Mouse (Mus musculus): ENCODE measurements around the gene Plcl1.

Plcl1 gene

DNA sequence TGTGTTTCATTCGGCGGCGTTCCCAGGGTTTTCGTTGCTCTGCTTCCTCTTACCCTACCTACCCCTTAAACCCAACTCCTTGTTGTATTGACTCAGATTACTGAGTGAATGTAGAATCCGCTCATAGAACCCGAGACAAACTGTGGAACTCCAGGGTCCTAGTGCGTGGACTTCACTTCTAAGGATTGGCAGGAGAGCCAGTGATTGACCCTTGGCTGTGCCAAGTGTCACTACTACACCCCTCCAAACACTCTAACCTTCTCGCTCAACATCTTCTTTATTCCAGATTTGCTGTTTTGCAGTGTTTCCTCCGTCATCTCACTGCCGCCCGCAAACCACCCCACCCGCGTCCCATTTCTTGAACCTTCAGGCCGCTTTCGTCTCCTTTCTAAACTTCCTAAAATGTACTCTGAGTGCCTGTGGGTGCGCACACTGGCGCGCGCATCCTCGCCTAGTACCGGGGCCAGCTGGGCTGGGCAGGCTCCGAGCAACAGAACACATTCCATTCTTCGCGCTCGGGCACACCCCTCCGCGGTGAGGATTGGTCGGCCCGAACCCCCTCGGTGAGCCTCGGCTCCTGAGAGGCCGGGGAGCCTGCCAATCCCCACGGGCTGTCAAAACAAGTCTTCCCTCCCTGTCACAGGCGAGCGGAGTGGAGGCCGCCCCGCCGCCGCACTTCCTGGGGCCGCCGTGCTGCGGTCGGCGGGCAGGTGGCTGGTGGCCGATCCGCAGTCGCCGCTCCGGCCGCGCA, at the start of gene Plcl1:
Gene Plcl1, plus strand, starts transcription at position 650 of the 751 bp plus-strand sequence.
- CTCF ChIA-PET: interaction anchor here in 3 of 4 experiments (0.5 to 2.8 kb wide), 7 partner anchors 81 to 469 kb away, joined by 3 to 14 read pairs (median 7); no protein-coding TSS in a partner anchor
- POLR2A ChIA-PET: interaction anchor here in 1 of 4 experiments (0.6 kb wide), 1 partner anchor 1550 kb away, joined by 5 read pairs; no protein-coding TSS in a partner anchor

DNA sequence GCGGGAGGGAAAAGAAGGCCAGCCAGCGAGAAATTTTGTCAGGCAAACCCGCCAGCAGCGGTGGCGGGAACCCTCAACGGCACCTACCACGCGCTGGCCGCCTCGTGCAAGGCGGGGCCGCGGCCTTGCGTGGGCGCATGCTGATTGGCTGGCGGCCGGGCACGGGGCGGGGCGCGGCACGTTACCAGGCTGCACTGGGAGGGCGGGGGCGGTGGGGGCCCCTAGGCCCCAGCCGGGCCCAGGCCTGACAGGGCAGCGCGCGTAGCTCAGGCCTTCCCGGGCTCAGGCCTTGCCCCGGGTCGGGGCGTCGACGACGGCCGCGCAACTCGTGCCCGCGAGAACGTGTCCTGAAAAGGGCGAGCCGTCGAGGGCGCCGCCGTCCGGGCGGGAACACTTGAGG, 43.1 kb upstream of the Plcl1 start:
- CTCF ChIA-PET: interaction anchor here in 3 of 4 experiments (0.6 to 2.6 kb wide), 21 partner anchors 11 to 551 kb away, joined by 3 to 16 read pairs (median 5); no protein-coding TSS in a partner anchor
- POLR2A ChIA-PET: interaction anchor here in 3 of 4 experiments (1.0 to 1.8 kb wide), 4 partner anchors 18 to 162 kb away, joined by 3 to 4 read pairs (median 3); no protein-coding TSS in a partner anchor

DNA sequence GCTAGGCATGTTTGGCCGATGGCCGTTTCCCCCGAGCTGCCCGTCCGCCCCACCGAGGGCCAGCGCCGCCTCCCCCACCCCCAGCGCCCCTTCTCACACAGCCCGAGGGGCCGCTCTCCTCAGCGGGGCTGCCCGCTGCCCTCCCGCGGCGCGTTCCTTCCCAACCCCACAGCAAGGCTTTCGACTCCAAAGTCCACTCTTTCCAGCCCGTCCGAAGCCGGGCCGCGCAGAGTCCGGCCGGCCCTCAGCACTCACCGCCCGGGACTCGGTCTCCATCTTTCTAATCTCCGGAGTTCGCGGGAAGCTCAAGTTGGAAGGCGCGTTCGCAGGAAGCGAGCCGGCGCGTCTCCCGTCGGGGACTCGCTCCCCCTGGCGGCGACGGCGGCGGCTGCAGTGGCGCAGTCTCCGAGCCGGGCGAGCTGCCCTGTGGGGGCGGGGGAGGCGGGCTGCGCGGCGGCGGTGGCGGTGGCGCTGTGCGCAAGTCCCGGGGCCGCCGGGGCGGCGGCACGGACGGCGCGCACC, 42.6 kb upstream of the Plcl1 start, which contains the start of gene Boll:
Gene Boll, minus strand, starts transcription at position 426 of the 522 bp plus-strand sequence.
- POLR2A ChIA-PET: interaction anchor here in 3 of 4 experiments (1.0 to 1.8 kb wide), 6 partner anchors 10 to 163 kb away, joined by 3 to 4 read pairs (median 3); no protein-coding TSS in a partner anchor
- CTCF ChIA-PET: interaction anchor here in 3 of 4 experiments (0.5 to 2.6 kb wide), 27 partner anchors 12 to 551 kb away, joined by 3 to 16 read pairs (median 4); partner anchors contain the start of gene Coq10b (in 1 of the 3)

DNA sequence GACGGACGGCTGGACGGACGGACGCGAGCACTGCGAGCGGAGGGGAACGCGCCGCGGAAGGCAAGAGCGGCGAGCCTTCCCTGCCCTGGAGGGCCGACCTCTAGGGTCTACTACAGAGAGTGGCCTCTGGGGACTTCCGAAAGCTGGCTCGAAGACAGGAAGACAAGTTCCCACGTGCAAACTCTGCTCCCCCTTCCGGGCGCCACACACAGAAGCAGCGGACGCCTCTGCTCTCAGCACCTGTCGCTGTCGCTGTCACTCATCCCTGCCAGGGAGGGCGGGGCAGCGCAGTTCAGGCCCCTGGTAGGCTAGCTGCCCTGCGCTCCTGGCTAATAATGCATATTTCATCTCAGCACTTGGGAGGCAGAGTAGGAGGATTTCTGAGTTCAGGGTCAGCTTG, 42.1 kb upstream of the Plcl1 start:
- CTCF ChIA-PET: interaction anchor here in 3 of 4 experiments (0.5 to 2.6 kb wide), 27 partner anchors 12 to 511 kb away, joined by 3 to 16 read pairs (median 4); partner anchors contain the start of gene Coq10b (in 1 of the 3)
- POLR2A ChIA-PET: interaction anchor here in 3 of 4 experiments (1.0 to 1.8 kb wide), 6 partner anchors 10 to 163 kb away, joined by 3 to 4 read pairs (median 3); no protein-coding TSS in a partner anchor

DNA sequence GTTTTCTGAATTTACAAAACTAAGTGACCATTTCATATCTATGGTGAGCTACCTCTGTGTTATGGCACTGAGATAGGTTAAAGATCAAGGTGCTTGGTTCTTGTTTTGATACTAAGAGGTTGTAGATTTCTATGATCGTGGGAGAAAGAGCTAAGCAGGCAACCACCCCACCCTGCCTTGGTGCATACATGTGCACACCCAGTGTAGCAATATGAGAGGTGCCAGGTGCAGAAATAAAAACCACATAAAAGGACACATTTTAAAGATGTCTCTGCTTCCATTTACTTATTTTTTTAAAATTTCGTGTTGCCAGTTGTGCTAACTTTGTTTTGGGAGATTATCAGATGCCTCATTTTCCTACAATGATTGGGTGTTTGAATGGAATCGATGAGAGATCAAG, 33.1 kb upstream of the Plcl1 start:
- ChIA-PET POLR2A (no interaction called here), CTCF (interaction anchor here in 1 of 4 experiments (1.1 kb wide), 1 partner anchor 466 kb away, joined by 3 read pairs; no protein-coding TSS in a partner anchor)

DNA sequence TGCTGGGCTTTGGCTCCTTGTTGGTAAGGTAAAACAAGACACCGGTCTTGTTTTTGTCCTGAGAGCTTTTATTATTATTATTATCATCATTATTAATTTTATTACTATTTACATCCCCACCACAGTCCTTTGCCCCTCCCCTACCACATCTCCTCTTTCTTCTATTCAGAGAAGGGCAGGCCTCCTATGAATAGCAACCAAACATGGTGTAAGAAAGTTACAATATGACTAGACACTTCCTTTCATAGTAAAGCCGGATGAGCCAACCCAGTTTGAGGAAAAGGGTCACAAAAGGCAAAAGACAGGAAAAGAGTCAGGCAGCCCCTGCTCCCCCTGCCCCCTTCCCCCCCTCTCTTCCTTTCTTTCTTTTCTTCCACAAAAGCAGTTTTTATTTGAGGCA, 25.2 kb upstream of the Plcl1 start:
- ChIA-PET POLR2A (interaction anchor here in 1 of 4 experiments (0.6 kb wide), 1 partner anchor 80 kb away, joined by 3 read pairs; no protein-coding TSS in a partner anchor), CTCF (interaction anchor here in 2 of 4 experiments (0.6 to 1.2 kb wide), 4 partner anchors 24 to 141 kb away, joined by 3 to 5 read pairs (median 4); no protein-coding TSS in a partner anchor)

DNA sequence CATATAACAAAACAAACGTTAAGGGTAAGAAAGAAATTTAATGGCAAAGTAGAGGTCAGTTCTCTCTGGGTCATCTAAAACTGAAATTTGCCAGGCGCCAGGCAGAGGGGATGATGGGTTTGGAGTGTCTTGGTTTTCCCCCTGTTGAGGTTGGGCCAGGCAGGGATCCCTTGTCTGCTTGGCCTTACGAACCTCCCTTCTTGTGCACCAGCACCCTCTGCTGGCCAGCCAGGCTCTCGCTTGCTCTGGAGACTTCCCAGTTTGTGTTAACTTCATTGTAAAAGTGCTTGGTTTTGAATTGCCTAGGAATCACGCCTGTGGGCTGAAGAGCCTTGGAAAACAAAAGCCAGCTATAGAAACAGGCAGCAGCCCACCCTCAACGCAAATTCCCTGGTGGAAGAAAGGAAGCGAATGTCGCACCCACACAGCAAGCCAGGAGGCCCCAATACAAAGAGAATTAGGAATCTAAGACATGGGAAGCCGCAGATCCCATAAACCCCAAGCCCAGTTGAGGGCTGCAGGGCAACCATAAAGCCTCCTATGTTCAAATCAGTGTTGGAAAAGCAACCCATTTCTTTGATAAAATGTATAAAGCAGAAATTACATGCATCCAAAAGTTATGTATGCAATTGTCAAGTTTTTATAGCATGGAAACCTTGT, 22.5 kb upstream of the Plcl1 start:
- CTCF ChIA-PET: interaction anchor here in 3 of 4 experiments (0.6 to 2.0 kb wide), 12 partner anchors 15 to 1227 kb away, joined by 3 to 9 read pairs (median 3); partner anchors contain the start of gene Boll (in 1 of the 3)
- POLR2A ChIA-PET: no interaction called here

DNA sequence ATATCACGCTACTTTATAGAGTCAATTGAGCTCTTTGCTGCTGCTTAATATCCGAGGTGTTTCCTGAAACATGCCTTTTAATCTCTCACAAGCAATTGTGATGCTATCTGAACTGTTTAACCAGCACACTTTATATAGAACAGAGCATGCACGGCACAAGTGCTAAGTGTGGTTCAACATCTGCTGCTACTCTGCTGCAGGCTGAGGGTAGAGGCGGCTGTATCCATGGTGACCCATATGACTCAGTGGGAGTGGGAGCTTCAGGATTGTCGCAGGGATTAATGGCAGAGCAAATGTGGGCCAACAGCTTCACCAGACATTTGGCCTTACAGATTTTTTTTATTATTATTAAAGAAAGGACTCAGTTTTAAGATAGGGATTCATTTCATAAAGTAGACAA, 5.8 kb upstream of the Plcl1 start:
- ChIA-PET POLR2A (no interaction called here), CTCF (interaction anchor here in 1 of 4 experiments (0.7 kb wide), 1 partner anchor 157 kb away, joined by 3 read pairs; no protein-coding TSS in a partner anchor)

DNA sequence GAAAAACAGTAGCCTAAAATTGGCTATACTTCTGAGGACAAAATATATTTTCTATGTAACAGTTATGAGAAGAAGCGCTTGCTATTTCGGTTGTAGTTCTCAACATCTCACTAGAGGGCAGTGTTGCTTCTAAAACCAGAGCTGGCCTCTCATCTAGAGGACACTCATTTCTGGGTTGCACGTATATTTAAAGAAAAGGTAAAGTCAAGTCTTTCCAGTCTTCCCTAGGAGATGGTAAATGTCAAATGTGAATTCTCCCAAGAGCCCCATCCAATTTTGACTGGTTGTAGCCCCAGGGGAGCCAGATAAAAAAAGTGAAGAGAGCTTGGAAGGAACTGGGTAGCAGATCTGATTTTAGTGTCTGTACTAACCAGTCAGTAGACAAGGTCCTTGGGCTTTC, 1.3 kb upstream of the Plcl1 start:
- CTCF ChIA-PET: interaction anchor here (0.6 to 2.8 kb wide), 21 partner anchors 23 to 1989 kb away, joined by 3 to 14 read pairs (median 4); partner anchors contain the start of gene Boll (in 1 of the 4)
- POLR2A ChIA-PET: interaction anchor here in 1 of 4 experiments (0.9 kb wide), 1 partner anchor 82 kb away, joined by 3 read pairs; no protein-coding TSS in a partner anchor

DNA sequence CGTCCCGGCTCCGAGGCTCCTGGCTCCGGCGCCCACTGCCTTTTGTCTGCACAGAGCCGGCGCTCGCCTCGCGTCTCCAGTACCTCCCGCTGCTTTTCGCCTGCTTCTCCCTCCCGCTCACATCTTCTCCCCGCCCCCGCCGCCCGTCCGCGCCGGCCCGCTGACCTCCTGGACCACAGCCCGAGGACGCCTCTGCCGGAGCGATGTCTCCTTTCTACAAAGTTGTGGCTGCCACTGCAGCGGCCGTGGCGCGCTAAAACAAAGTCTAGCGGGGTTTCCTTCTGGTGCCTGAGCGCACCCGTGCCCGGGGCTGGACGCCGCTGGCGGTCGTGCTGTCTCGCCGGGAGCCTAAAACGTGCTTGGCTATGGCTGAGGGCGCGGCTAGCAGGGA, 297 bp downstream of the Plcl1 start:
- POLR2A ChIA-PET: no interaction called here
- CTCF ChIA-PET: interaction anchor here in 3 of 4 experiments (0.5 to 2.8 kb wide), 3 partner anchors 171 to 468 kb away, joined by 3 to 14 read pairs (median 7); no protein-coding TSS in a partner anchor

DNA sequence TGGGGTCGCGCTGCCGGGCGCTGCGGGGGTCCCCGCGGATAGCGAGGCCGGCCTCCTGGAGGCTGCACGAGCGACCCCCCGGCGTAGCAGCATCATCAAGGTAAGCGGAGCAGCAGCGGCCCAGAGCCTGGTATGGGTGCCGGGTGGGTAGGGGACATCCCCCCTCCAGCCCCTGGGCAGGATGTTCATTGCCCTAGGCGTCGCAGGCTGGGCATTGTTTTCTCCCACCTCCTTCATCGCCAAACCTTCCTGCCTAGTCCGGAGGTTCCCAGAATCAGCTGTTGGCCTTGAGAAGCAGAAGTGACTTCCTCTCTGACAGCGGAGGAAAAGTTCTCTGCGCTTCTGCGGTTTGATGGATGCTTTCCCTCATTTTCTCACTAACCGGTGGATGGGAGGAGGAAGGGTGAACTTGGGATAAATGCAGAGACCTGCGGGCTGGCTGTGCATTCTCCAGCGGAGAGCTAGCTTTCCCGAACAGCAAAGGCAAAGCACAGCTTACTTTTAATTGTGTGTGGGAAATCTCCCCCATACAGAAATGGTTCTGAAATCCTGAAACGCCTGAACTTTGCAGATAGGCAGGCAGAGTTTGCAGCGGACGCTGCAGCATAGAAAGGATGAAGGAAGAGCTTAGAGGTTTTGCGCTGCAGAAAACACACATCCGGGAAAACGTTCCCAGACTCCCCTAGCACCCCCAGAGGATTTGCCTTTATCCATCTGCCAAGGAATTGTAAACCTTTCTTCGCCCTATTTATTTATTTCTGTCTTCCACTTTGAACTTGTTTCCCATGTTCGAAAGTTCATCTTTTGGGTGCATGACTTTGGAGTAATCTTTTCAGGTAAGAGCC, 1.0 kb downstream of the Plcl1 start:
- CTCF ChIA-PET: interaction anchor here in 3 of 4 experiments (0.6 to 1.0 kb wide), 3 partner anchors 37 to 432 kb away, joined by 3 read pairs; no protein-coding TSS in a partner anchor

DNA sequence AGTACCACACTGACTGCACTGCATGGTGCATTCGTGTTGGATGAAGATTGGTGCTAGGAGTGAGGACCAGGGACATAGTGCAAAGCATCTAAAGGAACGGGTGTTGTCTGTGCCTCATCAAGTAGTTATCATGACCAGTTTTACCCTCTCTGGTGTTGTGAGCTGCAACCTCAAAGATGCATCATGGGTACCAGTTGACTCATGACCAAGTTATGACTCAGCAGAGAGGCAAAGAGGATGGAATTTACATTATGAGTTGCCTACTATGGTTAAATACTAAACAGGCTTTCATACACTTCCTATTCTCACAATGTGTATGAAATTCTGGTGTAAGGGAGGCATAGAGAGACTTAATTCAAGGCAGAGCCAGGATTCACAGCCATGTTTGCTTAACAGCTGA, 4.9 kb downstream of the Plcl1 start:
- CTCF ChIA-PET: interaction anchor here in 1 of 4 experiments (0.6 kb wide), 1 partner anchor 15 kb away, joined by 3 read pairs; no protein-coding TSS in a partner anchor

More for the DNA sequence above, 1.0 kb downstream of the Plcl1 start:
- POLR2A ChIA-PET: interaction anchor here in 1 of 4 experiments (0.6 kb wide), 1 partner anchor 180 kb away, joined by 6 read pairs; no protein-coding TSS in a partner anchor

DNA sequence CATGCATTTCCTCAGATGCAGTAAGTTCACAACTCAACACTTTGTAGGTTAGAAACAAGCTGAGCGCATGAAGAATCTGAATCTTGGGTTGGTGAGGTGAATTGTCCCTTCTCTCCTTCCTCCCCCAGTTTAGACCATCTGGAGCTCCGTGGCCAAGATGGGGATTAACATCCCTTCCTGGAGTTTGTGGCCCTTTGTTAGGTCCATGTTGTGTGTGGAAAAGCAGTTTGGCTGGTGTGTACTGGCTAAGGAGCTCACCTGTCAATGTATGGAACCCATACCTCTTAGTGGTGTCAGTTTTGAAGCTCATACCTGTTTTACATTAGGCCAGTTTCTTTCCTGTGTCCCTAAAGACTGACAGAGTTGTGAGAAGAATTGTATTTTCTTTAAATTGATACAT, 5.4 kb downstream of the Plcl1 start:
- ChIA-PET CTCF (interaction anchor here in 1 of 4 experiments (0.6 kb wide), 1 partner anchor 16 kb away, joined by 3 read pairs; no protein-coding TSS in a partner anchor), POLR2A (no interaction called here)

More for the DNA sequence above, 4.9 kb downstream of the Plcl1 start:
- POLR2A ChIA-PET: no interaction called here

DNA sequence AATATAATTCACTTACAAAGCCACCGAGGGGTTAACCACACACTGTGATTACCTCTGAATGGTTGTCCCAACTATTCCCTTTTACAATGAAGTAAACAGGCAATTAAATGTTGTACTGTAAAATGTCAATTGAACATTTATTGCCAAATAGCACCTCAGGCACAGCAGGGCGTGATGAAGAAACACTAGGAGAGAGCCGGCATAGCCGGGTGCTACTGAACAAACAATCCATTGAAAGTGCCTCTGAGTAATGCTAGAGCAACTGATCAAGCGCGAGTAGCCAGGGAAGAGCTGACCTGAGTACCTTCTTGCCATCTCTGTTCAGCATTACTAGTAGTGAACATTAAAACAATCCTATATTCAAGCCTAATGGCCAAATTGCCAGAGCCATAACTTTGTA, 6.8 kb downstream of the Plcl1 start:
- ChIA-PET CTCF (no interaction called here), POLR2A (no interaction called here)

DNA sequence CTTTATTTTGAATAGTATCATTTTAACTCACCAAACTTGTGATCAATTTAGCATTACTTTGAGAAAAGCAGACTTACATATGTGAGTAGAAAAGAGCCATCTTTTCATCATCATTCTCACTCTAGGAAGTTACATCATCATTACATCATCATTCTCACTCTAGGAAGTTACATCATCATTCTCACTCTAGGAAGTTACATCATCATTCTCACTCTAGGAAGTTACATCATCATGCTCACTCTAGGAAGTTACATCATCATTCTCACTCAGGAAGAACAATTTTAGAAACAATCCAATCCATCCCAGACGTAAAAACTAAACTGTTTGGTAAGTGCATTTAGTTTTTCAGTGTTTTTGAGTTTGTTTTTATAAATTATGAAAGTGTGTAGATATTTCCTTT, 7.8 kb downstream of the Plcl1 start:
- ChIA-PET CTCF (no interaction called here), POLR2A (no interaction called here)

DNA sequence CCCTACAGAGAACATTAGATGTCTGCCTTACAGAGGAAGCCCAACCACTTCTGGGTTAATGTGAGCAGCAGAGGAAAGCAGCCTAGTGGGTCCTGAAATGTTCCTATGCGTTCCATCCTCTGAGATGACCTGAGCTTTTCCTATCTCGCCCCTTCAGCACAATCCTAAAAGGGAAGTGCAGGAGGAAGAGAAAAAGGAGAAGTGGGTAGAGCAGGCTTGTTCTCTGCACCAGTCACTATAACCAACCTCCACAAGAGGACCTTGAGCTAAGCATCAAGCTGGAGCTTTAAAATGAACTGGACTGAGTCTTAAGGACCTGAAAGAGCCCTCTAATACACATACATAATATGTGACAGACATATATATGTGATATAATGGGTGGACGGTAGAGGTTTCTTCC, 13.2 kb downstream of the Plcl1 start:
- ChIA-PET POLR2A (no interaction called here), CTCF (no interaction called here)

DNA sequence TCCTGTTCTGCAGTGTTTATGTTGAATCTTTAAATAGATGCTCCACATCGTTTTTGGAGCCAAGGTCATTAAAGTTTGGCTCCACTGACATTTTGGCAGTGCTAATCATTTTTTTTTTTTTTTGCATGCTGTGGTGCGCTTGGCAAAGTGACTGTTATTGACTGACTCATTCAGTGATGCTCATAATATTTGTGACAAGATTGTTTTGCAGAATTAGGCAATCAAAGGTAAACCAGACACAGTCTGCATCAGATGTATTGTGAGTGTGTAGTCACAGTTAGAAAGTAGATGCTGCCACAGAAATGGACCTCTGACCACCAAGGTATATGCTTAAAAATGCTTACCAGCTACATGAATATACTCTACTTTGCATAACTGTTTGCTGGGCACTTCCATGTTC, 21.9 kb downstream of the Plcl1 start:
- CTCF ChIA-PET: no interaction called here
- POLR2A ChIA-PET: no interaction called here

DNA sequence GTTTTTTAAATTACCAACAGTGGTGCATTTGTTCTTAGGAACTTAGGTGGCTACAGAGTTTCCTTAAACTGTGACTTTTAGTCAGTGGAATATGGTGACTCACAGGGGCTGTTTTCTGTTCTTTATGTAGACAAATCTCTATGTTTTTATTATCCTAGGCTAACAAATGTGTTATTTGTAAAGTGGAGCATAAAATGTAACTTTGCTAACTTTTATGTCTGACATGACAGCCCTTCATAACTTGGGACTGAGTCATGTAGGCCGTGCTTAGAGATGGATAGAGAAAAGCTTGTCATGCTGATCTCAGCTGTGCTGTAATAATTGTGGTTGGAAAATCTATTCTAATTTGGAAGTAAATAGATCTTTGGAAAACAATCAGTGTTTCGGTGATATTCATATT, 23.3 kb downstream of the Plcl1 start:
- CTCF ChIA-PET: no interaction called here
- POLR2A ChIA-PET: no interaction called here

Data from embryonic stem cell, embryonic (primary cell).